Mouse (Mus musculus) midbrain, embryonic 10.5 days (tissue): ENCODE measurements around the gene Nr3c2. TPM values are rescaled to one million over a fixed set of nuclear protein-coding genes. Genes with fewer than 3 reads are reported as not detected.

ENCODE experiments used
- DNase-seq: peaks from one replicate; pipeline ENCODE4 v3.0.0-alpha.2; 2017; ENCODE audit warnings: low spot score
- H3K27ac ChIP-seq: fragments of 300-500 bp; sonication (generic); replicated peaks from 2 replicates; pipeline ENCODE4 v1.5.1; 2016; ENCODE audit warnings: mild to moderate bottlenecking
- H3K27me3 ChIP-seq: fragments of 300-500 bp; sonication (generic); 2 replicates; pipeline ENCODE4 v1.6.1; 2016; ENCODE audit warnings: low read depth, mild to moderate bottlenecking; ENCODE audit not compliant: poor library complexity, severe bottlenecking
- H3K36me3 ChIP-seq: fragments of 300-500 bp; sonication (generic); 2 replicates; pipeline ENCODE4 v1.6.1; 2016; ENCODE audit warnings: mild to moderate bottlenecking, moderate library complexity
- H3K4me1 ChIP-seq: fragments of 300-500 bp; sonication (generic); 2 replicates; pipeline ENCODE4 v1.6.1; 2016
- H3K4me3 ChIP-seq: fragments of 300-500 bp; sonication (generic); 2 replicates; pipeline ENCODE4 v1.5.1; 2016; ENCODE audit warnings: mild to moderate bottlenecking, moderate library complexity
- H3K9me3 ChIP-seq: fragments of 300-500 bp; sonication (generic); replicated peaks from 2 replicates; pipeline ENCODE4 v1.6.1; 2016; ENCODE audit warnings: mild to moderate bottlenecking
- WGBS: fragments of 180-500 bp; shearing (Covaris S2); methylation state at CpG from one replicate; pipeline ENCODE4 v1.1.7; 2016; 5-methylcytosine and 5-hydroxymethylcytosine counted together
- polyA plus RNA-seq: library from polyadenylated mRNA; unstranded; fragments of >200 nt; fragmentation: Nextera tagmentation; extraction: Ambion mirVana; gene quantifications from 2 replicates; pipeline ENCODE4 v1.2.1, GENCODE M21; 2016

Gene Nr3c2
- polyA plus RNA-seq, 1 experiment from 2014 or later: 0.26 TPM

GRCm38 (mm10) chr8:77288065-77288464, 388.8 kb downstream of the Nr3c2 start:
- no peak for DNase-seq
- H3K4me1 ChIP-seq: 0 out of 2 replicates have a peak, but pooled peaks cover 7% of the 10 kb centered on the region
- WGBS: 82% methylated on average over 3 of the region's 3 CpGs
- no peaks in the 10 kb centered on the region for H3K9me3 ChIP-seq
- no peak overlapping the region for H3K27ac ChIP-seq
- no peak overlapping the region for H3K4me3 ChIP-seq
- no peaks in the 10 kb centered on the region for H3K27me3 ChIP-seq
- no peaks in the 10 kb centered on the region for H3K36me3 ChIP-seq

DNA sequence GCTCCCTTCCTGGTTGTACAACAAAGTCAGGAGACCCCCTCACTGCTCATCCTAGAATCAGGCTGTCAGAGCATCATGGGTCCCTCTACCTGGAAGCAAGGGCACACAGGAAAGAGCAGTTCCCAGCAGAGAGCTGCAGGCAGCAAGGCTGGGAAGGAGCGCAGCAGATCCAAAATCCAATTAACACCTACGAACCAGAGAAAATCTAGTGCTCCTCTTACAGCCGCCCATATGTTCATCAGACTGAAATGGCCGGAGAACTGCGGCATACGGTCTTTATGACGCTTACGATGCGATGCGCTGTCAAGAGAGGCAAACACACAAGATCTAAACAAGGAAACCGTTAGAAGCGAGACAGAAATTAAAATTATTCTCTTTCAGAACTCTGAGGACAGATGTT, 389.2 kb downstream of the Nr3c2 start:
- H3K36me3 ChIP-seq: no peaks in the 10 kb centered on the region
- no peak for DNase-seq
- 93% methylated on average over 12 of the region's 12 CpGs for WGBS

GRCm38 (mm10) chr8:77292120-77292519, 392.9 kb downstream of the Nr3c2 start:
- WGBS: 76% methylated on average over 4 of the region's 4 CpGs
- no peaks in the 10 kb centered on the region for H3K36me3 ChIP-seq
- peaks cover 9% of the 10 kb centered on the region; the same call in 1 of the 2 replicates for H3K9me3 ChIP-seq
- H3K27ac ChIP-seq: no peak overlapping the region
- H3K4me3 ChIP-seq: no peak overlapping the region
- no peak for DNase-seq
- H3K27me3 ChIP-seq: no peaks in the 10 kb centered on the region
- H3K4me1 ChIP-seq: 0 out of 2 replicates have a peak, but pooled peaks cover 7% of the 10 kb centered on the region

More for the DNA sequence above, 389.2 kb downstream of the Nr3c2 start:
- no peaks in the 10 kb centered on the region for H3K27me3 ChIP-seq
- no peaks in the 10 kb centered on the region for H3K9me3 ChIP-seq
- H3K4me3 ChIP-seq: no peak overlapping the region
- H3K27ac ChIP-seq: no peak overlapping the region
- 0 out of 2 replicates have a peak, but pooled peaks cover 7% of the 10 kb centered on the region for H3K4me1 ChIP-seq

DNA sequence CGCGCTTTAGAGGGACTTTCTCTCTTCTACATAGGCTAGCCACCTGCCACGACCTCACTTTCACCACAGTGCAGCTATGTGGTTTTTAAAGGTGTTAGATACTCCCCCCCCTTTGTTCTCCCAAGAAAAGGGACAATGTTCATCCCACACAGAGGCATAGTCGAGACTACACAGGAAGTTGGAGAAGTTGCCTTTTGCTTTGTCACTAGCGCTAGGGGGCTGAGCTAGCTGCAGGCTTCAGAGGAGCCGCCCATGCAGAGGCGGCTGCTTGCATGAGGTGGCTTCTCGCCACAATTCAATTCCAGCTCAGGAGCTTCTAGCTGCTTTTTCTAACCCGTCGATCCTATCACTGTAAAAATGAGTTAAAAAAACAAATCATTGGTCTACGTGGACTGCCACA, 393.4 kb downstream of the Nr3c2 start:
- WGBS: 70% methylated on average over 11 of the region's 11 CpGs
- Histone ChIP-seq H3K27ac (no peak overlapping the region), H3K9me3 (peaks cover 9% of the 10 kb centered on the region; the same call in 1 of the 2 replicates), H3K27me3 (no peaks in the 10 kb centered on the region), H3K4me1 (0 out of 2 replicates have a peak, but pooled peaks cover 7% of the 10 kb centered on the region), H3K36me3 (no peaks in the 10 kb centered on the region), H3K4me3 (no peak overlapping the region)
- DNase-seq: no peak

DNA sequence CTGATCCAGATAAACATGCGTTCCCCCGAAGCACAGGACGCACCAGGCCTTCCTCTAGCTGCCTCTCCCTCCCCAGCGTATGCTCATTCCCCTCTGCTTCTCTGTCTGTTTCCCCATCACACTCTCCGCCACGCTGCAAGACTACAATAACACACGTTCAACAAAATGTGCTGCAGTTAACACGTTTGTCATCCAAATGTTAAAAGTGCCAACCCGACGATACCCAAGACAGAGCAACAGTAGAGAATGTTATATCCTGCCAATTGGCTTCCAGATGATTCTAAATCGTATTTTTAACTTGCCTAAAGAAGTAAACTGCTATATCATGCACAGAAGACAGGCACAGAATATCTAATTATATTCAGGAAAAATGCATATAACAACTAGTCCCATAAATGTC, 395.4 kb downstream of the Nr3c2 start:
- DNase-seq: no peak
- H3K36me3 ChIP-seq: no peaks in the 10 kb centered on the region
- H3K4me3 ChIP-seq: no peak overlapping the region
- H3K4me1 ChIP-seq: 0 out of 2 replicates have a peak, but pooled peaks cover 7% of the 10 kb centered on the region
- H3K9me3 ChIP-seq: peaks cover 9% of the 10 kb centered on the region; the same call in 1 of the 2 replicates
- H3K27me3 ChIP-seq: no peaks in the 10 kb centered on the region
- WGBS: 94% methylated on average over 11 of the region's 11 CpGs
- no peak overlapping the region for H3K27ac ChIP-seq
